Mouse (Mus musculus): ENCODE measurements around the gene Golga3.

Gene Golga3

GRCm38 (mm10) chr5:110231638-110232037 lies 55.1 kb downstream of the Golga3 start:
- no peak for DNase-seq (ENCODE audit: low spot score in 2 of 2)

- DNase-seq (ENCODE audit: low spot score in 2 of 2), result no peak
These were observed 55.8 kb downstream of the Golga3 start for GRCm38 (mm10) chr5:110232346-110232745.

- DNase-seq (ENCODE audit: low spot score in 2 of 2), result no peak
These were observed 67.6 kb downstream of the Golga3 start for GRCm38 (mm10) chr5:110244091-110244490.

GRCm38 (mm10) chr5:110266941-110267340 lies 90.4 kb downstream of the Golga3 start:
- DNase-seq (ENCODE audit: low spot score in 2 of 2), result no peak

- peak; percentile 75 to 81 for DNase-seq (ENCODE audit: low spot score in 2 of 2)
These were observed 92.9 kb downstream of the Golga3 start, which contains the start of gene Pgam5 for GRCm38 (mm10) chr5:110269141-110270101. TSS of gene Pgam5 (minus strand) at chr5:110269913.

- DNase-seq (ENCODE audit: low spot score in 2 of 2), result no peak
These were observed 93.7 kb downstream of the Golga3 start for GRCm38 (mm10) chr5:110270242-110270641.

- DNase-seq (ENCODE audit: low spot score in 2 of 2), result no peak
These were observed 97.6 kb downstream of the Golga3 start for GRCm38 (mm10) chr5:110274147-110274546.

- DNase-seq (ENCODE audit: low spot score in 2 of 2), result no peak
These were observed 98.3 kb downstream of the Golga3 start for GRCm38 (mm10) chr5:110274846-110275245.

All from right cerebral cortex, postnatal 36 days (tissue).